Mouse (Mus musculus) E14TG2a.4 (cell line): Measurements from ENCODE around the gene Clic1.

ENCODE experiments used
- H3K27me3 ChIP-seq: 2 replicates; pipeline ENCODE4 v1.6.1; 2014; ENCODE audit warnings: low read length, control low read depth; ENCODE audit not compliant: insufficient read depth
- H3K36me3 ChIP-seq: 2 replicates; pipeline ENCODE4 v1.6.1; 2014; ENCODE audit warnings: low read length, control low read depth; ENCODE audit not compliant: insufficient read depth
- H3K4me1 ChIP-seq: replicated peaks from 2 replicates; pipeline ENCODE4 v1.6.1; 2014; ENCODE audit warnings: low read depth, low read length, control low read depth
- H3K4me3 ChIP-seq: replicated peaks from 2 replicates; pipeline ENCODE4 v1.5.1; 2014; ENCODE audit warnings: mild to moderate bottlenecking, low read length
- H3K9me3 ChIP-seq: 2 replicates; pipeline ENCODE4 v1.6.1; 2014; ENCODE audit warnings: low read length, control low read depth
- CTCF ChIP-seq: conservative IDR thresholded peaks from 2 replicates; pipeline ENCODE4 v1.5.1; 2014; ENCODE audit warnings: low read length
- NANOG ChIP-seq: IDR thresholded peaks from 2 replicates; pipeline ENCODE4 v1.6.1; 2014; ENCODE audit warnings: borderline replicate concordance, low read length, mixed read lengths
- POU5F1 ChIP-seq: IDR thresholded peaks from 2 replicates; pipeline ENCODE4 v1.6.1; 2014; ENCODE audit warnings: low read length, borderline replicate concordance

Clic1 gene

GRCm38 (mm10) chr17:35096597-35096996 is 46.8 kb downstream of the Clic1 start:
- Histone ChIP-seq H3K9me3 (no peaks in the 10 kb centered on the region), H3K4me3 (peak overlapping the region; percentile 52), H3K36me3 (peaks cover 91% of the 10 kb centered on the region), H3K4me1 (peaks cover 68% of the 10 kb centered on the region), H3K27me3 (no peaks in the 10 kb centered on the region)
- TF ChIP-seq POU5F1 (no peak), NANOG (no peak), CTCF (no peak)

- Histone ChIP-seq H3K9me3 (no peaks in the 10 kb centered on the region), H3K4me1 (peaks cover 70% of the 10 kb centered on the region), H3K27me3 (no peaks in the 10 kb centered on the region), H3K4me3 (peak overlapping the region; percentile 52), H3K36me3 (peaks cover 92% of the 10 kb centered on the region)
- TF ChIP-seq POU5F1: no peak
- TF ChIP-seq NANOG: no peak
Measured at GRCm38 (mm10) chr17:35097164-35097655, 47.4 kb downstream of the Clic1 start.

GRCm38 (mm10) chr17:35100196-35100765 is 50.5 kb downstream of the Clic1 start:
- H3K4me3 ChIP-seq: peak overlapping the region; percentile 35
- no peaks in the 10 kb centered on the region for H3K27me3 ChIP-seq
- peaks cover 61% of the 10 kb centered on the region for H3K4me1 ChIP-seq
- no peaks in the 10 kb centered on the region for H3K9me3 ChIP-seq
- TF ChIP-seq NANOG (no peak), POU5F1 (no peak), CTCF (no peak)
- peaks cover 80% of the 10 kb centered on the region for H3K36me3 ChIP-seq

GRCm38 (mm10) chr17:35101161-35101560 is 51.4 kb downstream of the Clic1 start:
- no peak for TF ChIP-seq NANOG
- no peak for TF ChIP-seq POU5F1
- TF ChIP-seq CTCF: no peak
- H3K9me3 ChIP-seq: no peaks in the 10 kb centered on the region
- H3K4me1 ChIP-seq: peaks cover 64% of the 10 kb centered on the region
- H3K36me3 ChIP-seq: peaks cover 72% of the 10 kb centered on the region
- H3K27me3 ChIP-seq: no peaks in the 10 kb centered on the region
- no peak overlapping the region for H3K4me3 ChIP-seq

GRCm38 (mm10) chr17:35102299-35102698 is 52.5 kb downstream of the Clic1 start:
- H3K27me3 ChIP-seq: no peaks in the 10 kb centered on the region
- H3K9me3 ChIP-seq: no peaks in the 10 kb centered on the region
- H3K36me3 ChIP-seq: peaks cover 61% of the 10 kb centered on the region
- TF ChIP-seq POU5F1: no peak
- no peak for TF ChIP-seq NANOG
- TF ChIP-seq CTCF: no peak
- H3K4me1 ChIP-seq: peaks cover 56% of the 10 kb centered on the region
- no peak overlapping the region for H3K4me3 ChIP-seq

- Histone ChIP-seq H3K36me3 (peaks cover 53% of the 10 kb centered on the region), H3K4me1 (peaks cover 56% of the 10 kb centered on the region), H3K27me3 (no peaks in the 10 kb centered on the region), H3K4me3 (no peak overlapping the region), H3K9me3 (no peaks in the 10 kb centered on the region)
- TF ChIP-seq POU5F1 (no peak), CTCF (no peak), NANOG (no peak)
Measured at GRCm38 (mm10) chr17:35103221-35103690, 53.5 kb downstream of the Clic1 start.

GRCm38 (mm10) chr17:35104079-35104478 is 54.3 kb downstream of the Clic1 start:
- H3K4me1 ChIP-seq: peaks cover 55% of the 10 kb centered on the region
- no peaks in the 10 kb centered on the region for H3K27me3 ChIP-seq
- TF ChIP-seq NANOG: no peak
- no peak for TF ChIP-seq CTCF
- no peak for TF ChIP-seq POU5F1
- no peak overlapping the region for H3K4me3 ChIP-seq
- H3K36me3 ChIP-seq: peaks cover 45% of the 10 kb centered on the region
- H3K9me3 ChIP-seq: no peaks in the 10 kb centered on the region

GRCm38 (mm10) chr17:35104754-35105153 is 55.0 kb downstream of the Clic1 start:
- H3K4me1 ChIP-seq: peaks cover 50% of the 10 kb centered on the region
- TF ChIP-seq CTCF: no peak
- no peak for TF ChIP-seq POU5F1
- no peak for TF ChIP-seq NANOG
- H3K27me3 ChIP-seq: no peaks in the 10 kb centered on the region
- H3K4me3 ChIP-seq: no peak overlapping the region
- no peaks in the 10 kb centered on the region for H3K9me3 ChIP-seq
- peaks cover 40% of the 10 kb centered on the region for H3K36me3 ChIP-seq
